Mouse (Mus musculus) naive thymus-derived CD4-positive, alpha-beta T cell, adult 5 months (primary cell): ENCODE results near the gene Cdc6. TPM values are rescaled to one million over a fixed set of nuclear protein-coding genes. Genes with fewer than 3 reads are reported as not detected.

ENCODE experiments used
- polyA plus RNA-seq: library from polyadenylated mRNA; unstranded; fragments of 100-300 nt; shearing (Covaris generic); gene quantifications from one replicate; pipeline ENCODE4 v1.2.1, GENCODE M21; 2017

Cdc6 gene
- 0.52 TPM for polyA plus RNA-seq

DNA sequence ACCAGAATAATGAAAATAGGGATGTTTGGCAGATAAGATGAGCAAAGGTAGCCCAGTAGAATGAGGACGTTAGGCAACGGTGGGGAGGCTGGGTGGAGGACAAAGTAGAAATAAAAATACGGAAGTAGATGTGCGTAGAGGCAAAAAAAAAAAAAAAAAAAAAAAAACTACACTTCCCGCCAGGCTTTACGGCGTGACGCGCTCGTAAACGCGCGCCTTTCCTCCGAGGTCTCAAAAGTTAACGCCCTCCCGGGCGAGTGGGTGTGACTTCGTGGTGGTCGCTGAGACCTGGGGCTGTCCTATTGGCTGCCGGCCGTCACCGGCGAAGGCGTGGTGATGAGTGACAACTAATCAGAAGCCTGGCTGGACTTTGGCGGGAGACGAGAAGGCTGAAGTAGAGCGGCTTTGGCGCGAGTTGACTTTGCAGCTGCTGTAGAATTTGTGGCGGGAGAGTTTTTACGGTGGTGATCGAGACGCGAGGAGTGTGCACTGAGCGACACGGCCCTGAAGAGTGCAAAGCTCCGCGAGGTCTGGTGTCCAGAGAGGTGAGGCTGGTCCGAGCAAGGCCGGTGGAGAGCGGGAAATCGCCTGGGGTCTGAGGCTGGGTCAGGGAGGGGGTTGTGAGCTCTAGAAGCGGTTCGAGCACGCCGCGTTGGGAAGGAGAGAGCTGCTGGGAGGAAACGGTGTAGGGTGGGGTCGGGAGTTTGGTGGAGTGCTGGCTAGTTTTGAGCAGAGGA is at the start of gene Cdc6:
Gene Cdc6 (plus strand): TSS at position 365 of the 737 bp plus-strand sequence.

DNA sequence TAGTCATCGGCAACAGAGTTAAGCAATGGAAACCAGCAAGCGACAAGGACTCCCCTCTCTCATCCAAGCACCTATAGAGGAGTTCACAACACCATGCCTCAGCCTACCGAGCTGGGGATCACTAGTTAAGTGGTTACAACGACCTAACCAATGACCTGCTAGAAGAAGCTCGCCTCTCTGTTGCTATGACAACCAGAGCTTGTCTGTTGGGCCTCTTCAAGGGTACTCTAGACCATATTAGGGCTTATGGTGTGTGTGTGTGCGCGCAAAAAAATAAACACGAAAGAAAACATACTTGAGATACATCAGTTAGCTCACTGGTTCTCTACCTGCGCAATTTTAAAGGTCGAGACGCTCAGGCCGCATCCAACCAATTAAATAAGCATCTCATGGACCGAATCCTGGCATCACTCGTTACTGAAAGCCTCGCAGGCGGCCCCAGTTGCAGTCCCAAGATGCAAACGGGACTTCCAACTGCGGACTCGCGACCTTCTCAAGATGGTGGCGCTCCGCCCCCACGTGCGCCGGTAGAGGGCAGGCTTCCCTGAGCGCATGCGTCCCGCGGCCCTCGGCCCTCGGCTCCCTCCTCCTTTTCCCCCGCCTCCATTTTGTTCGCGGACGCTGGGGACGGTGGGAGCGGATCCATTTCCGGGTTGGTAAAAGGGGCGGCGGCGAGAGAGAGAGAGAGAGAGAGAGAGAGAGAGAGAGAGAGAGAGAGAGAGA is 44.4 kb upstream of the Cdc6 start, which contains the start of gene Wipf2:
Gene Wipf2 (plus strand): TSS at position 611 of the 723 bp plus-strand sequence.

DNA sequence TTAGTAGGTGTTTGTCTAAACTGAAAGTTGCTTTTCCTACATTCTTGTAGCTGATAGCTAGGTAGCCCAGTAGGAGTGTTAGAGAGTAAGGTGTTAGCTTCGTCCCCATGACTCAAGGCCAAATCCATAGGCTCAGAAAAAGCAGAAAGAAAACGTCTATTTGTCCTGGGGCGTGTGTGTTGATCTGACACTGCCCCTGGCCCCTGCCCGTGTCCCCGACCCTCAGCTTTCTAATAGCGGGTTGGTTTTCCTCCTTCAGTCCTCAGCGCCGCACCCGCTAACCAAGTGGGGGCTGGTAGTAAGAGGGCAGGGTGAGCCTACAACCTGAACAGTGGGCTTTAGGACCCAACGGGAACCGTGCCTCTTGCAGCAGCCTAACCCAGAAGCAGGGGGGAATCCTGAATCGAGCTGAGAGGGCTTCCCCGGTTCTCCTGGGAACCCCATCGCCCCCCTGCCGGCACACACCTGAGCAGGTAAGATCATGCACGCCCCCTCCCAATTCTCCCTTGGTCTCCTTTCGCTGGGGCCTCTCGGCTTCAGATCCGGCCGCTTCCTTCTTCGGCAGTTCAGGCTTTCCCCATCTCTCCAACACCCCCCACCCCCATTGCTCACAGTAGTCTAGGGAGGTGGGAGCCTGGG is 20.0 kb downstream of the Cdc6 start, which contains the start of gene Rara:
Gene Rara (plus strand): TSS at position 381 of the 639 bp plus-strand sequence.

Other genes starting within 250 kb of the Cdc6 start
- not detected for gene Gsdma, start 243.4 kb upstream of the Cdc6 start, polyA plus RNA-seq
- 125 TPM for gene Psmd3, start 225.2 kb upstream of the Cdc6 start, polyA plus RNA-seq
- not detected for gene Csf3, start 206.5 kb upstream of the Cdc6 start, polyA plus RNA-seq
- gene Med24, start 178.4 kb upstream of the Cdc6 start, polyA plus RNA-seq, result 45.6 TPM
- 8.2 TPM for gene Thra, start 167.2 kb upstream of the Cdc6 start, polyA plus RNA-seq
- gene Nr1d1, start 132.5 kb upstream of the Cdc6 start, polyA plus RNA-seq, result 3.0 TPM
- 26.7 TPM for gene Msl1, start 112.3 kb upstream of the Cdc6 start, polyA plus RNA-seq
- 124 TPM for gene Casc3, start 102.9 kb upstream of the Cdc6 start, polyA plus RNA-seq
- gene Rapgefl1, start 71.0 kb upstream of the Cdc6 start, polyA plus RNA-seq, result not detected
- 4.3 TPM for gene Wipf2, start 44.2 kb upstream of the Cdc6 start, polyA plus RNA-seq
- gene Rara, start 20.0 kb downstream of the Cdc6 start, polyA plus RNA-seq, result 35.0 TPM
- gene Gjd3, start 75.2 kb downstream of the Cdc6 start, polyA plus RNA-seq, result 0.42 TPM
- gene Top2a, start 116.4 kb downstream of the Cdc6 start, polyA plus RNA-seq, result 4.5 TPM
- 1,235 TPM for gene Igfbp4, start 133.4 kb downstream of the Cdc6 start, polyA plus RNA-seq
- 0.14 TPM for gene Tns4, start 181.5 kb downstream of the Cdc6 start, polyA plus RNA-seq
- 3,115 TPM for gene Ccr7, start 247.3 kb downstream of the Cdc6 start, polyA plus RNA-seq